Mouse (Mus musculus): ENCODE data around the gene 4933407L21Rik. TPM values are rescaled to one million over a fixed set of nuclear protein-coding genes. Genes with fewer than 3 reads are reported as not detected.
"Not testable (repeated sequence)": the region's sequence is repeated elsewhere in the genome, so short reads cannot be mapped to it uniquely, and the experiment has no call there.

4933407L21Rik gene
- total RNA-seq, 2 experiments from 2014 or later: not detected

DNA sequence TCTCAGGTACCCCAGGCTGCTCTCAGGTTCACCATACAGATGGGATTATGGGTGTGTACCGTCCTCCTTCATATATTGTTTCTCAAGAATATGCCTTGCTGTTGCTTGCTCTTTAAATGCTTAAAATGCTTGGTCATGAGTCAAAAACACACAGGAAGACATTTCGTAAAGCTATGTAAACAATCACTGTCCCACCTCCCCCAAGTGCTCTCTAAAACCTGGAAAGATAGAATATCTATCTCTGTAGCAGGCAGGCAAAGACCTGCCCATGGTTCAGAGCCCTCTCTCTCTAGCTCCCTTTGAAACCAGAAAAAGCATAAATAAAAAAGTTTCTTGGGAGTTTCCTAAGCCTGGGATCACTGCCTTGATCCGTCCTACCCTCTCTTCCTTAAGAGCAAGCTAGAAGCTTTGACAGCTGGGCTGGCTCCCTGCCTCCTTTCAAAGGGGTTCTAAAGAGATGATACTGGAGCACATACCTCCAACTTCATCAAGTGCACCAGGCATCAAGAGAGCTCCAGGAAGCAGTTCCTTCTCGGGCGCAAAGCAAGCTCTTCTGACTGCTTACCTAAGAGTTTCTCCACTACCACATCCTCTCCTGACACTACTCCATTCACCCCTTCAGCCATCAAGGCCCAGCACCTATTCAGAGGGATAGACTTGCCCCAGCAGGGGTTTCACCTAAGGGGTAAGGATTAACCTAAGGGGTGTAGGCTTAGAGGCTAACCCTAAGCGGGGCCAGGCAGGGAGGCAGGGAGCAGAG, 31.0 kb downstream of the 4933407L21Rik start:
- DNase-seq: no peak

DNA sequence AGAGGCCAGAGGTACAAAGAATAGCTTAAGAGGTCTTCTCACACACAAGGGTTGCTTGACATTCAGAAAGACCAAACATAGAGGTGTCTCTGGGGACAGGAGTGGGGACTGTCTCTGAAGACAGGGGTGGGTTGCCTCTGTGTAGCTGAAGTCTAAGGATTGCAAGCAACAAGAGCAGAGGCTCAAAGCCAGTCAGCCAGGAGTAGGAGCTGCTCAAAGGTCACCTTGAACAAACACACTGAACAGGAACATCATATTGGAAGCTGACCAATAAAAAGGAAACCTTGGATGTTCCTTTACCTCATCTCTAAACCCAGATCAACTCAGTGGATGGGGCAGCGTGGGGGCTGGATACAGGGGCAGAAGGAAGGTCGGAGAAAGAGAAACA, 31.6 kb downstream of the 4933407L21Rik start:
- no peak for DNase-seq

DNA sequence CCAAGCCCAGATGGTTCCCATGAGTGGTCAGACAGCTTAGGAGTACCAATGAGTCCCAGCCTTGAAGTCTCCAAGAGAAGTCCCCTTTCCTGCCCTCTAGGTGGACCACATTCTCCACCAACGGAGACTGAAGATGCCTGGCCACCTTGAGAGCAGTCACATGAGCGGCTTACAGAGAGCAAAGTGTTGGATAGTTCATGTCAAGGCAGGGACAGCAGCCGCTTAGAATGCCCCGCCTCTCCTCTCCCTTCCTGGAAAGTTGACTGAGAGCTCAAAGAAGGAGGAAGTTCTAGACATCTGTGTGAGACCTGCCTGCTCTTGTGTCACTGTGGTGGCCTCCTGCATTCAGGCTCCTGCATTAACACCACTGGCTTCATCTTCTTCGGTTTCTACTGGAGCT, 32.6 kb downstream of the 4933407L21Rik start, which contains the start of gene Gpr55:
Gene Gpr55 (minus strand): TSS at position 135 of the 400 bp plus-strand sequence.
- no peak for DNase-seq

DNA sequence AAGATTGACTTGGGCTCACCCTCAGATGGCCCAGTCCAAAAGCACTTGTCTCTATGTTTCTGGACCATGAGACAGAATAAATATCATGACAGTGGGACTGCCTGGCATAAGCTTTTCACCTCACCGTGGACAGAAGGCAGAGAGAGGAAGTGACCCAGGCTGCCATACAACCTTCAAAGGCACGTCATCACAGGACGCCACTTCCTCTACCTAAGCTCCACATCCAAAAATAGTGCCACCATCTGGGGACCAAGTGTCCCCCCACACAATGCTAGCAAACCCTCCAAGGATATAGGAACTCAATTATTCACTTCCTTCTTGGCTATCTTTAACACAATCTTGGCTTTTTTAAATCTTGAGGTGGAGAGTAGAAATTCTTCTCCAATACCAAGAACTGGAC, 33.8 kb downstream of the 4933407L21Rik start:
- no peak for DNase-seq

DNA sequence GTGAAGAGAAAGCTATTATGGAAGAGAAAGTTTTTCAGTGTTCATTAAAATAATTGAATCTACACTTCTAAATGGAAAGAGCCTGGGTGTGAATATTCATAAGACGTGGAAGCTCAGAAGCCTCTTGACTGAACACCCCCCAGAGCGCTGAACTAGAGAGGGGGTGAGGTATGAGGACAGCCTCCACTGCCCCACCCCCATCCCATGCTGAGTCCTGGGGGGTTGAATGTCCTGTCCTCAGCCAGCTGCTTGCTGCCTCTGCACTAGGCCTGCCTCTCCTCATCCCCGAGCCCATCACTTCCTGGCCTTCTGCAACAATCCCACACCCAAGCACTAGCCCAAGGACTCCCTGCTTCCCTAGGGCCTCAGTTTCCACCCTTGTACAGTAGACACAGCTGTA, 37.6 kb downstream of the 4933407L21Rik start:
- DNase-seq: no peak

DNA sequence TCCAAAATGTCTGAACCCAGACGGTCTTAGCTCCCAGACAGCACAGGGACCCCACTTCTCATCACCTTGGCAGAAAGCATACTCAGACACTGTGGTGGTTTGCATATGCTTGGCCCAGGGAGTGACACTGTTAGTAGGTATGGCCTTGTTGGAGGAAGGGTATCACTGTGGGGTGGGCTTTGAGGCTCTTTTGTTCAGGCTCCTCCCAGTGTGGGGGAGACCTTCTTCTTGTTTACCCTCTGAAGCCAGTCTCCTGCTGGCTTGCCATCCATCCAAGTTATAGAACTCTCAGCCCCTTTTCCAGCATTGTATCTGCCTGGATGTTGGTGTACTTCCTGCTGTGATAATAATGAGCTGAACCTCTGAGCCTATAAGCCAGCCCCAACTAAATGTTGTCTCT, 40.8 kb downstream of the 4933407L21Rik start:
- DNase-seq: no peak

DNA sequence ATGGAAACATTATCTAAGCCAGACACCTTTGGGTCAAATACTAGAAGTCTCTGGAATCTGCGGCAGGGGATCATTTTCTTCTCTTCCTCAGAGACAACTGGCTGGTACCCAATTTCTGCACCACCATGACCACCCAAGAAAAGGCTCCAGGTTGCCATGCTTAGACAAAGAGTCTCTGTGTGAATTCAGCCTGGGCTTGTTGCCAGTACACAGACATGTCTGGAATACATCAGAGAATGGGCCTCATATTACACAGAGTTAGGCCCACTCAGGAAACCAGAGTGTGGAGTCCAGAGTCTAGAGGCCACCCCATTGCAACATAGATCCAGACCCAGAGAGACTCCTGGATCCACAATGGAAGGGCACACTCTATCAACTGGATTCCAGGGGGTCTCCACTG, 41.2 kb downstream of the 4933407L21Rik start:
- DNase-seq: no peak

DNA sequence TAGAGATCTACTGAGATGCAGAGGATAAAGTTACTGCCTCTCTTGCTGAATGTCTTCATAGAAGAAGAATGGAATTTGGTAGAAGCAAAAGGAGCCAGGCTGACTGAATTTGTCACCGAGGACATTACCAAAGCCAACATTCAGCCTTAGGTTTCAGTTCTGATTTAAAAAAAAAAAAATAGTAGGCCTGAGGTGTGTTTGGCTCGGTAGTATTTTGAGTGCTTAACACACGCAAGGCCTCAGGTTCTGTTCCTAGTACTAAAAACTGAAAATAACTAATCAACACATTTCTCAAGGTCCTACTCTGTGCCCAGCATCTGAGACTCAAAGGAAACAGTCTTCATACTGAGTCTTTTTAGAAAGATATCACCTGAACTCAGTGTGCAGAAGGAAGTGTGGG, 42.8 kb downstream of the 4933407L21Rik start:
- DNase-seq: no peak

DNA sequence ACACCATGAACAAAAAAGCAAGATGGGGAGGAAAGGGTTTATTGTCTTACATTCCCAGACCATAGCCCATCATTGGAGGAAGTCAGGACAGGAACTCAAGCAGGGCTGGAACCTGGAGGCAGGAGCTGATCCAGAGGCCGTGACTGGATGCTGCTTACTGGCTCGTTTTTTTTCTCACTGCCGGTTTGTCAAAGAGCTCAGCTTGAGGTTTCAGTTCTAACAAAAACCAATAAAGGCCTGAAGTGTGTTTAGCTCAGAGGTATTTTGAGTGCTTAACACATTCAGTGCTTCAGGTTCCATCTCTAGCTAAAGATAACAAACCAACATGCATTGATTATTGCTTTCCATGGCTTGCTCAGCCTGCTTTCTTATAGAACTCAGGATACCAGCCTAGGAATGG, 44.1 kb downstream of the 4933407L21Rik start:
- no peak for DNase-seq

DNA sequence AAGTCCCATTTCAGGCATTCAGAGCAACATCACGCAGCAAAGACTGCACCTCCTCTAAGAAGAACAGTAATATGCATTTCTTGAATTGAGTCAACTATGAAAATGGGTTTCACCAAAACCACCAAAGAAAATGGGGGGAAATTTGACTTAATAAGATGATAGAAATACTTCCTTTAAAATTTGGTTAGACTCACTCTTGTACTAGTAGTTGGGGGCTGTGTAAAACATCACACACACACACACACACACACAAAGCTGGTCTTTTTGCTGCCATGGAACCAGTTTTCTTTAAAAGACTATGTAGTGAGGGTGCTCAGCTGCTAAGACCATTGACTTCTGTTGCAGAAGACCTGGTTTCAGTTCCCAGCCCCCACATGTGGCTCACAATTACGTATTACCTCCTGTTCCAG, 45.2 kb downstream of the 4933407L21Rik start:
- no peak for DNase-seq

DNA sequence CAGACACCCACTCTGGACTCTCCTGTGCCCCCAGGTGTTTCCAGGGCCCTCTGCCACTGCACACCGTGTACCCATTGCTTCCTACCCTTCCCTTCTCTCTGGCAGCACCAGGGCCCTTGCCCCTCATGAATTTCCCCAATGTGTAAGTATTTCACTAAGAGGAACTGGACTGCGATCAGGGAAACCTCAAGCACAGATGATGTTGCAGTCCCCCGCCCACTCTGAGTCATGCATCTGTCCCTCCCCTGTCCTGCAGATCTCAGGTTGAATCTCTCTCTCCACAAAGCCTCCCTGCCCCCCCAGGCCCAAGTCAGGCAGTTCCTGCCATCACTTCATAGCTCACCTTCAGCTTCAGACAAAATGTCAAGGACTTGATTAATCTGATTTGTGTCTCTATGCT, 49.4 kb downstream of the 4933407L21Rik start:
- no peak for DNase-seq

DNA sequence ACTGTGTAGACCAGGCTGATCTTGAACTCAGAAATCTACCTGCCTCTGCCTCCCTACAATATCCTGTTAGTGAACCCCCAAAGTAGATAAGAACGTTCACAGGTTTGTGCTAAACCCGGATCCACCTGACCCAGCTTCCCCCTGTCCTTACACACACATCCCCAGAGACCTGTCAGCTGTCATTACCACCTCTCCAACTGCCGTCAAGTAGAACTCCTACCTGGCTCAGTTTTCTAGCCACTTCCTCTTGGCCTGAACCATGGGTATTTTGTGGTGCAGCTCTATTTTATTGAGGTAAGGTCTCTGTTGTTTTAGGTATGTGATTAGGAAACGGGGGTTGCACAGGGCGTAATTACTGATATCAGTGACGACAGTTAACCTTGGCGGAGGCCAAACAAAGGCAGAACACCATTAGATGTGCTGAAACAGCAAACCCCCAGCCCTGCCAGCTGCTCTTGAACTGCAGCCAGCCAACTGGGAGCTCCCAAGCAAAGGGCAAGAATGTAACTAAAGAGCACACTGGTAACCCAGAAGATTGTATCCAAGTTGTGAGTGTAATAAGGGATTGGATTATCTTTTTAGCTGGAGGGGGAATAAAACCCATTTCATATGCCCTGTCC, 53.6 kb downstream of the 4933407L21Rik start:
- DNase-seq: peak; percentile 21

DNA sequence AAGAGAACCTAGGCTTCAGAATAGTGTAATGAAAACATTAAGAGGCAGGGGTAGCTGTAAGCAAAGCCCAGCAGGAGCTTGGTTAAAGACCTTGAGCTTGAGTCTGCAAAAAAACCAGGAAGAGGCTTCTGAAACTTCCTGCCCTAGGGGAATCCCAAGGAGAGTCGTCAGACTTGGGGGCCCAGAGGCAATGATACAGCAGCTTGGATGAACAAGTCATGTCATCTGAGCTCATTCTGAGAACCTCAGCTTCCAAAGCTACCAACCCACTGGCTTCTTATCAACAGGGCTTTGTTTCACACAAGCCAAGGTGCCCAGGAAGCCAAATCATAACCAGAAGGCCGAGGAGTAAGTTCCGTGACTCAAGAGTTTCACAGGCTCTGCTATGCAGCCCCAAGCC, 57.5 kb downstream of the 4933407L21Rik start:
- DNase-seq: no peak

DNA sequence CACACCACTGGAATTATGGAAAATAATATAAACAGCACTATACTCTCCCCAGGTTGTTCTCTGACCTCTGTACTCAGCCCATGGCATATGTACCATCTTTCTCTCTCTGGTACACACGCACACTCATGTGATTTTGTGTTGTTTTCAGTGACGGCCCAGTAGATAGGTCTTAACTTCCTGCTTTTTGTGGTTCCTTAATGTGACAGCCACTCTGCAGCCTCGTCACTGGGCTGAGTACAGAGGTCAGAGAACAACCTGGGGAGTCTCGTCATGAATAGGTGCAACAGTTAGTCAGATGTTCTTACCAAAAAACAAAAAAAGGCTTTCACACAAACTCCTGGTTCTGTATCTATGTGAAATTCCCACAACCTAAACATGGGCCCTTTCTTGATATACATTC, 60.1 kb downstream of the 4933407L21Rik start:
- no peak for DNase-seq

DNA sequence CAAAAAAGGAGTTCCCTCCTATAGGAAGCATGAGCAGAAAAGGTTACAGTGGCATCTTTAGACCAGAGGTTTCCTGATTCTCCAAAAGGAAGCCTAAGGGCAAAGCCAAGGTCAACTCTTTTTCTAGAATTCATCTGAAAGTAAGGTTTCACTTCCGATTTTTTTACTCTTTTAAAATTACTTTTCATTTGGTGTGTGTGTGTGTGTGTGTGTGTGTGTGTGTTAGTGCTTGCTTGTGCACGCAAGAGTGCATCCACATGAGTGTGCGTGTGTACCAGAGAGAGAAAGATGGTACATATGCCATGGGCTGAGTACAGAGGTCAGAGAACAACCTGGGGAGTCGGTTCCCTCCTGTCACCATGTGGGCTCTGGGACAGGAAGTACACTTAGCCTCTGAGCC, 60.6 kb downstream of the 4933407L21Rik start:
- DNase-seq: not testable (repeated sequence)

Other genes starting within 250 kb of the 4933407L21Rik start
- under 1 TPM; 0.15 to 0.48 TPM for gene A630001G21Rik, start 149.8 kb upstream of the 4933407L21Rik start, total RNA-seq (2021)
- gene Cab39, start 135.0 kb upstream of the 4933407L21Rik start, total RNA-seq (2021): 100 to 1,000 TPM; 142 to 177 TPM
- gene Itm2c, start 34.2 kb upstream of the 4933407L21Rik start, total RNA-seq (2021): 10 to 100 TPM; 21.2 to 22.6 TPM
- not detected for gene Gpr55, start 32.5 kb downstream of the 4933407L21Rik start, total RNA-seq (2021)
- not detected for gene Spata3, start 88.3 kb downstream of the 4933407L21Rik start, total RNA-seq (2021)
- not detected for gene 2810459M11Rik, start 117.4 kb downstream of the 4933407L21Rik start, total RNA-seq (2021)
- 10 to 100 TPM; 96.2 to 98.9 TPM for gene Psmd1, start 135.9 kb downstream of the 4933407L21Rik start, total RNA-seq (2021)
- gene Htr2b, start 183.5 kb downstream of the 4933407L21Rik start, total RNA-seq (2021): under 1 TPM in 1 of 2 experiments, not detected in 1; 0.96 TPM
- 1 to 10 TPM in 1 of 2 experiments, under 1 TPM in 1; 0.54 to 1.3 TPM for gene Gm21972, start 205.2 kb downstream of the 4933407L21Rik start, total RNA-seq (2021)
- 1 to 10 TPM; 2.1 to 2.4 TPM for gene Armc9, start 226.3 kb downstream of the 4933407L21Rik start, total RNA-seq (2021)

Measured in gastrocnemius, postnatal 25 days (tissue).